Mouse (Mus musculus): ENCODE data around the gene Parp11. TPM values are rescaled to one million over a fixed set of nuclear protein-coding genes. Genes with fewer than 3 reads are reported as not detected.

Gene Parp11
- polyA plus RNA-seq, 1 experiment from 2014 or later = 8.0 TPM

GRCm38 (mm10) chr6:127539659-127540058 lies 93.0 kb downstream of the Parp11 start:
- no peaks in the 10 kb centered on the region for H3K9me3 ChIP-seq (ENCODE audit: control insufficient read depth)
- H3K4me3 ChIP-seq (ENCODE audit: low read depth, low read length) = no peak overlapping the region
- H3K36me3 ChIP-seq (ENCODE audit: control insufficient read depth, insufficient read depth) = no peaks in the 10 kb centered on the region
- H3K9ac ChIP-seq (ENCODE audit: low read depth, low read length) = no peak overlapping the region
- H3K4me2 ChIP-seq (replicated peaks; ENCODE audit: low read depth) = no peak overlapping the region
- no peak overlapping the region for H3K27ac ChIP-seq (ENCODE audit: low read depth, low read length)
- 55% methylated on average over 5 of the region's 5 CpGs for WGBS
- H3K27me3 ChIP-seq (replicated peaks; ENCODE audit: control insufficient read depth, insufficient read depth, low read length) = 0 out of 2 replicates have a peak, but pooled peaks cover 6% of the 10 kb centered on the region
- ATAC-seq = no peak
- TF ChIP-seq CTCF (IDR thresholded peaks at IDR 0.05; ENCODE audit: low read depth) = no peak
- H3K4me1 ChIP-seq (replicated peaks; ENCODE audit: control insufficient read depth, insufficient read depth, low read length) = no peaks in the 10 kb centered on the region

GRCm38 (mm10) chr6:127540517-127540916 lies 93.9 kb downstream of the Parp11 start:
- Histone ChIP-seq H3K9ac (ENCODE audit: low read depth, low read length) (no peak overlapping the region), H3K4me1 (replicated peaks; ENCODE audit: control insufficient read depth, insufficient read depth, low read length) (no peaks in the 10 kb centered on the region), H3K27ac (ENCODE audit: low read depth, low read length) (no peak overlapping the region), H3K9me3 (ENCODE audit: control insufficient read depth) (no peaks in the 10 kb centered on the region), H3K27me3 (replicated peaks; ENCODE audit: control insufficient read depth, insufficient read depth, low read length) (0 out of 2 replicates have a peak, but pooled peaks cover 6% of the 10 kb centered on the region), H3K4me3 (ENCODE audit: low read depth, low read length) (no peak overlapping the region), H3K4me2 (replicated peaks; ENCODE audit: low read depth) (no peak overlapping the region), H3K36me3 (ENCODE audit: control insufficient read depth, insufficient read depth) (no peaks in the 10 kb centered on the region)
- WGBS = 61% methylated on average over 4 of the region's 4 CpGs
- TF ChIP-seq CTCF (IDR thresholded peaks at IDR 0.05; ENCODE audit: low read depth) = no peak
- ATAC-seq = no peak

DNA sequence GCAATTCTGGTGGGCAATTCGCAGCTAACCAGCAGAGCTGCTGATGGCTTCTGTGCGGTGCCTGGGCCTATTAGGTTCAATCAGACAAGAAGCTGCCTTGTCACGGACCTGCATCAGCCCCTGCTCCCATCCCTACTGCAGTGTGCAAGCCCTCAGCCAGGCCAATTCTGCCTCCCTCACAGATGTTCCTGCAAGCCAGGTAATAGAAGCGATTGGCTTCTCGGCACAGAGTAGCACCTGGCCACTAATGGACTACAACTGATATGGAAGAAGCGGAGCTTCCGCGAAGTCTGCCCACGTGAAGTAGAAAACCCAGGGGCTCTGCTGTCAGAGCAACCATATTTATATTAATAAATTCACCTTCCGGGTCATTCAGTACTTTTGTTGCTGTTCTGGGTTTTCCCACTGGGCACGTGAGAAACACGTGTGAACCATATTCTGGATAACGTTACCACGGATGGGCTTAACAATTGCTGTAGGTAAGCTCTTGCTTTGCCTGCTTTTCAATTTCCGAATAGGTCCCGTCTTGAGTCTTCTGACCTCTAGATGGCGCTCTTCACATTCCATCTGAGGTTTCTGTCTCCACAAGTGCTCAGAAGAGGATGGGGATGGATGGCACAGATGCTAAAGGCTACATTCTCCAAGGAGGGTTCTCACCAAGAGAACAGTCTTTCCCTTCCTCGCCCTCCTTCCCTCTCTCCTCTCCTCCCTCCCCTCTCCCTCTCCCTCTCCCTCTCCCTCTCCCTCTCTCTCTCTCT lies 95.2 kb downstream of the Parp11 start:
- WGBS = 36% methylated on average over 18 of the region's 18 CpGs
- ATAC-seq = no peak

More for the DNA sequence above, 95.2 kb downstream of the Parp11 start:
- Histone ChIP-seq H3K27me3 (replicated peaks; ENCODE audit: control insufficient read depth, insufficient read depth, low read length) (0 out of 2 replicates have a peak, but pooled peaks cover 6% of the 10 kb centered on the region), H3K4me1 (replicated peaks; ENCODE audit: control insufficient read depth, insufficient read depth, low read length) (no peaks in the 10 kb centered on the region), H3K9ac (ENCODE audit: low read depth, low read length) (no peak overlapping the region), H3K9me3 (ENCODE audit: control insufficient read depth) (no peaks in the 10 kb centered on the region), H3K4me2 (replicated peaks; ENCODE audit: low read depth) (no peak overlapping the region), H3K27ac (ENCODE audit: low read depth, low read length) (no peak overlapping the region), H3K4me3 (ENCODE audit: low read depth, low read length) (no peak overlapping the region), H3K36me3 (ENCODE audit: control insufficient read depth, insufficient read depth) (no peaks in the 10 kb centered on the region)
- peak; percentile 91 for TF ChIP-seq CTCF (IDR thresholded peaks at IDR 0.05; ENCODE audit: low read depth)

Other genes starting within 250 kb of the Parp11 start
- 1.1 and 1.3 TPM in 2 replicates for gene Cracr2a, start 114.5 kb downstream of the Parp11 start, polyA plus RNA-seq (2015; fragmentation: Nextera tagmentation; extraction: Ambion mirVana)

Data from intestine, postnatal 0 days (tissue).